Mouse (Mus musculus) CH12.LX (cell line): ENCODE results near the gene Tmem129.

ENCODE experiments used
- BHLHE40 ChIP-seq: IDR thresholded peaks from 2 replicates; pipeline ENCODE4 v1.6.1; 2011; ENCODE audit warnings: mild to moderate bottlenecking, low read depth, low read length, improper control_type of control experiment
- CTCF ChIP-seq, 2 experiments: IDR thresholded peaks in 1 of 2; conservative IDR thresholded peaks in 1 of 2; 2 replicates each; pipeline ENCODE4 v1.5.1; 2011 to 2012; ENCODE audit warnings: low read depth in 2 of 2, low read length in 2 of 2, improper control_type of control experiment in 1 of 2, inconsistent platforms in 1 of 2, mild to moderate bottlenecking in 1 of 2, moderate library complexity in 1 of 2
- EP300 ChIP-seq: IDR thresholded peaks from 2 replicates; pipeline ENCODE4 v1.6.1; 2011; ENCODE audit warnings: low read length, improper control_type of control experiment
- ETS1 ChIP-seq: conservative IDR thresholded peaks from 2 replicates; pipeline ENCODE4 v1.6.1; 2012; ENCODE audit warnings: low read depth, mild to moderate bottlenecking, inconsistent platforms, low read length, improper control_type of control experiment, moderate library complexity
- KAT2A ChIP-seq: IDR thresholded peaks from 2 replicates; pipeline ENCODE4 v1.6.1; 2012; ENCODE audit warnings: low read length, improper control_type of control experiment, inconsistent platforms; ENCODE audit not compliant: insufficient replicate concordance
- POLR2A ChIP-seq: IDR thresholded peaks from 2 replicates; pipeline ENCODE4 v1.6.1; 2011; ENCODE audit warnings: low read depth, mild to moderate bottlenecking, improper control_type of control experiment, low read length
- POLR2AphosphoS2 ChIP-seq: IDR thresholded peaks from 2 replicates; pipeline ENCODE4 v1.6.1; 2011; ENCODE audit warnings: low read depth, low read length, improper control_type of control experiment
- SIN3A ChIP-seq: IDR thresholded peaks from 2 replicates; pipeline ENCODE4 v1.6.1; 2012; ENCODE audit warnings: low read length, improper control_type of control experiment, inconsistent platforms
- ZMIZ1 ChIP-seq: IDR thresholded peaks from 2 replicates; pipeline ENCODE4 v1.6.1; 2012; ENCODE audit warnings: low read depth, mild to moderate bottlenecking, inconsistent platforms, low read length, improper control_type of control experiment

- TF ChIP-seq ETS1, result no peak
- peak; percentile 91 for TF ChIP-seq POLR2A
- TF ChIP-seq ZMIZ1, result peak; percentile 38
- no peak for TF ChIP-seq EP300
- TF ChIP-seq CTCF (conservative IDR thresholded peaks at IDR 0.05 in 1 of 2, IDR thresholded peaks at IDR 0.05 in 1 of 2; ENCODE audit: low read depth in 2 of 2, low read length in 2 of 2), result no peak
- peak; percentile 97 for TF ChIP-seq SIN3A
- TF ChIP-seq POLR2AphosphoS2, result peak; percentile 79; the same call in 1 of the 2 replicates
- TF ChIP-seq KAT2A, result peak; percentile 91; the same call in 1 of the 2 replicates
- no peak for TF ChIP-seq BHLHE40
Observed at GRCm38 (mm10) chr5:33657787-33658663, at the start of gene Tmem129, which contains the start of gene Tacc3.
